Mouse (Mus musculus) lung, adult 2 months (tissue): ENCODE results near the gene Anxa9.

Source experiments
- CTCF ChIP-seq: fragments of 200-500 bp; IDR thresholded peaks from 2 replicates; pipeline ENCODE4 v1.5.1; 2011; ENCODE audit warnings: mild to moderate bottlenecking, low read length, control low read depth; ENCODE audit not compliant: insufficient read depth
- POLR2A ChIP-seq: fragments of 200-500 bp; IDR thresholded peaks from 2 replicates; pipeline ENCODE4 v1.6.1; 2011; ENCODE audit warnings: low read depth, mild to moderate bottlenecking, control low read depth, low read length, borderline replicate concordance; ENCODE audit errors: extremely low read depth

DNA sequence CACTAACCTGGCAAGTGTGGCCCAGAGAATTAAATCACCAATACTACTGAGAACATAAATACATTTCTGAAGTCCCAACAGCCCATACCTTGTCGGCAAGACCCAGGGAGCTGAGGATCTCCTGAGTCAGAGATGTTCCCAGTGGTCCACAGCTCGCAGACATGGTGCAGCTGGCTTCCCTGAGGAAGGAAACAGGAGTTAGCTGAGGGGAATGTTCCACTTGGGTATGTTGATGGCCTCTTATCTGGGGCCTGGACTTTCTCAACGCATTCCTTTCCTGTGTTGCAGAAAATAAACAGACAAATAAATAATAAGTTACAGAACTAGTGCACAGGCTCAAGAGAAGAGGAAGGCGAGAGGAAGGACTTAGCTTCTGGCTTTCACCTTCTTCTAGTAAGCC lies 732 bp downstream of the Anxa9 start:
- TF ChIP-seq CTCF (no peak), POLR2A (no peak)
